Mouse (Mus musculus): Measurements from ENCODE around the gene Tapbp.

- no peak for TF ChIP-seq POLR2A (IDR thresholded peaks at IDR 0.05; ENCODE audit: extremely low read depth, insufficient read depth, low read length)
- TF ChIP-seq CTCF (IDR thresholded peaks at IDR 0.05; ENCODE audit: extremely low read depth, insufficient read depth, low read length), result no peak
These were observed 27.8 kb downstream of the Tapbp start for GRCm38 (mm10) chr17:33943454-33943853.

Measured in cortical plate, adult 2 months (tissue).